Mouse (Mus musculus): ENCODE results near the gene Kif14. TPM values are rescaled to one million over a fixed set of nuclear protein-coding genes. Genes with fewer than 3 reads are reported as not detected.

The Kif14 gene
- polyA plus RNA-seq, 1 experiment = 0.13 TPM

GRCm38 (mm10) chr1:136444555-136445255 is 21.4 kb upstream of the Kif14 start:
- no peak for DNase-seq
- no peak overlapping the region for H3K4me3 ChIP-seq (replicated peaks; ENCODE audit: insufficient read depth, low read depth, low read length)
- H3K4me1 ChIP-seq (ENCODE audit: control insufficient read depth, insufficient read depth, low read length) = no peaks in the 10 kb centered on the region
- no peaks in the 10 kb centered on the region for H3K27me3 ChIP-seq (ENCODE audit: control insufficient read depth, insufficient read depth, low read length)
- 92% methylated on average over 12 of the region's 12 CpGs for WGBS
- no peak overlapping the region for H3K27ac ChIP-seq (ENCODE audit: insufficient read depth, low read length)
- no peak for TF ChIP-seq CTCF (IDR thresholded peaks at IDR 0.05; ENCODE audit: borderline replicate concordance, insufficient read depth, low read depth, low read length)
- no peak for TF ChIP-seq POLR2A (IDR thresholded peaks at IDR 0.05; ENCODE audit: borderline replicate concordance, insufficient read depth, low read length)

GRCm38 (mm10) chr1:136446933-136447332 is 19.2 kb upstream of the Kif14 start:
- Histone ChIP-seq H3K27me3 (ENCODE audit: control insufficient read depth, insufficient read depth, low read length) (no peaks in the 10 kb centered on the region), H3K4me3 (replicated peaks; ENCODE audit: insufficient read depth, low read depth, low read length) (no peak overlapping the region), H3K4me1 (ENCODE audit: control insufficient read depth, insufficient read depth, low read length) (no peaks in the 10 kb centered on the region), H3K27ac (ENCODE audit: insufficient read depth, low read length) (no peak overlapping the region)
- DNase-seq = no peak
- WGBS = 80% methylated on average over 10 of the region's 10 CpGs
- no peak for TF ChIP-seq POLR2A (IDR thresholded peaks at IDR 0.05; ENCODE audit: borderline replicate concordance, insufficient read depth, low read length)
- no peak for TF ChIP-seq CTCF (IDR thresholded peaks at IDR 0.05; ENCODE audit: borderline replicate concordance, insufficient read depth, low read depth, low read length)

DNA sequence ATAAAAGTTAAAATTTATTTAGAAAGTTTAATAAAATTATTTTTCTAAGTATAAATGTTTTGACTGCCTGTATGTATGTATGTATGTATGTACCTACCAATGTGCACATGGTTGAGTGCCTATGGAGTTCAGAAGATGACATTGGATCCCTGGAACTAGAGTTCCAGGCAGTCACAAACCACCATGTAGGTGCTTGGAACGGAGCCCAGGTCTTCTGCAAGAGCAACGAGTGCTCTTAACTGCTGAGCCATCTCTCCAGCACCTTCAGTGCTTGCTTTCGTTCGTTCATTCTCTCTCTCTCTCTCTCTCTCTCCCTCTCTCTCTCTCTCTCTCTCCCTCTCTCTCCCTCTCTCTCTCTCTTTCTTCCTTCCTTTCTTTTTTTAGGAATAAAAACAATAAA is 18.8 kb upstream of the Kif14 start:
- WGBS = 42% methylated on average over 4 of the region's 4 CpGs
- no peak for TF ChIP-seq CTCF (IDR thresholded peaks at IDR 0.05; ENCODE audit: borderline replicate concordance, insufficient read depth, low read depth, low read length)
- no peak overlapping the region for H3K4me3 ChIP-seq (replicated peaks; ENCODE audit: insufficient read depth, low read depth, low read length)

DNA sequence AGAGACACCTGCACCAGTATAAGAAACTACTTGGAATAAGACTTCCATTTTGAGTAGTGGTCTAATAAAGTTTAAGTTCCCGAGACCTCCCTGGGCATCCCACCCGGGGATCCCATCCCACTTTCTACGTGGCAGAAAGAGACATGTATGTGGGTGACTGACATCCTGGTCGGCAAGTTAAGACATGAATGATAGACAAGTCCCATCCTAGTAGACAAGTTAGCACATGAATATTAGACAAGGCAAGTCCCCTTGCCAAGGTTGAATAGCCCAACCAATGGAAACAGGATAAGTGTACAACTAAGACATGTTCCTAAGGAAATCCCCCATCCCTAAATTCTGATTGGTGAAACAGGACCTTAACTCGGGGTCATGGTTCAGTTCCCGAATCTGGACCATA is 16.6 kb upstream of the Kif14 start:
- no peak for DNase-seq
- H3K4me3 ChIP-seq (replicated peaks; ENCODE audit: insufficient read depth, low read depth, low read length) = no peak overlapping the region
- TF ChIP-seq POLR2A (IDR thresholded peaks at IDR 0.05; ENCODE audit: borderline replicate concordance, insufficient read depth, low read length) (no peak), CTCF (IDR thresholded peaks at IDR 0.05; ENCODE audit: borderline replicate concordance, insufficient read depth, low read depth, low read length) (no peak)
- H3K4me1 ChIP-seq (ENCODE audit: control insufficient read depth, insufficient read depth, low read length) = peaks cover 5% of the 10 kb centered on the region; the same call in 1 of the 2 replicates
- no peaks in the 10 kb centered on the region for H3K27me3 ChIP-seq (ENCODE audit: control insufficient read depth, insufficient read depth, low read length)
- no peak overlapping the region for H3K27ac ChIP-seq (ENCODE audit: insufficient read depth, low read length)
- 95% methylated on average over 6 of the region's 6 CpGs for whole genome bisulfite sequencing

More for the DNA sequence above, 18.8 kb upstream of the Kif14 start:
- no peak for DNase-seq
- Histone ChIP-seq H3K27me3 (ENCODE audit: control insufficient read depth, insufficient read depth, low read length) (no peaks in the 10 kb centered on the region), H3K4me1 (ENCODE audit: control insufficient read depth, insufficient read depth, low read length) (peaks cover under 1% of the 10 kb centered on the region; the same call in 1 of the 2 replicates), H3K27ac (ENCODE audit: insufficient read depth, low read length) (no peak overlapping the region)

DNA sequence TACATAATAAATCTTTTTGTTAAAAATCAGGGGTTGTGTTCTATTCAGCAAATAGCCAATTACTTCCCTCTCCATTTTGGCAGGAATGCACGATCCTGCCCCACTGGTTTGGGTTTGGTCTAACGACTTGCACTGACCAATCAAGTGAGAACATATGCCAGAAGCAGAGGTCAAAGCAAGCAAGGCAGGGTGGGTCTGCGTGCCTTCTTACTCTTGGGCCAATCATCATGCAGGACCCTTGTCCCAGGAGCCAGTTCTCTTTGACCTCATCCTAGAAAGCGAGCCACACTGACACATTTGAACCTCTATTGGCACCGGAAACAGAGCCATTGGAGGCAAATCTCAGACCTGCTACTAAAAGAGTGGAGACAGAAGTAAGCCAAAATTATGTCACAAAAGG is 15.9 kb upstream of the Kif14 start:
- Histone ChIP-seq H3K27ac (ENCODE audit: insufficient read depth, low read length) (no peak overlapping the region), H3K4me1 (ENCODE audit: control insufficient read depth, insufficient read depth, low read length) (peaks cover 5% of the 10 kb centered on the region; the same call in 1 of the 2 replicates), H3K27me3 (ENCODE audit: control insufficient read depth, insufficient read depth, low read length) (no peaks in the 10 kb centered on the region), H3K4me3 (replicated peaks; ENCODE audit: insufficient read depth, low read depth, low read length) (no peak overlapping the region)
- TF ChIP-seq POLR2A (IDR thresholded peaks at IDR 0.05; ENCODE audit: borderline replicate concordance, insufficient read depth, low read length) (no peak), CTCF (IDR thresholded peaks at IDR 0.05; ENCODE audit: borderline replicate concordance, insufficient read depth, low read depth, low read length) (no peak)
- WGBS = 75% methylated on average over 5 of the region's 5 CpGs
- DNase-seq = no peak

- DNase-seq = no peak
- Histone ChIP-seq H3K4me3 (replicated peaks; ENCODE audit: insufficient read depth, low read depth, low read length) (no peak overlapping the region), H3K27ac (ENCODE audit: insufficient read depth, low read length) (no peak overlapping the region), H3K27me3 (ENCODE audit: control insufficient read depth, insufficient read depth, low read length) (no peaks in the 10 kb centered on the region), H3K4me1 (ENCODE audit: control insufficient read depth, insufficient read depth, low read length) (peaks cover 15% of the 10 kb centered on the region)
- WGBS = 35% methylated on average over 5 of the region's 5 CpGs
- TF ChIP-seq CTCF (IDR thresholded peaks at IDR 0.05; ENCODE audit: borderline replicate concordance, insufficient read depth, low read depth, low read length) (no peak), POLR2A (IDR thresholded peaks at IDR 0.05; ENCODE audit: borderline replicate concordance, insufficient read depth, low read length) (no peak)
Measured at GRCm38 (mm10) chr1:136452421-136452820, 13.7 kb upstream of the Kif14 start.

DNA sequence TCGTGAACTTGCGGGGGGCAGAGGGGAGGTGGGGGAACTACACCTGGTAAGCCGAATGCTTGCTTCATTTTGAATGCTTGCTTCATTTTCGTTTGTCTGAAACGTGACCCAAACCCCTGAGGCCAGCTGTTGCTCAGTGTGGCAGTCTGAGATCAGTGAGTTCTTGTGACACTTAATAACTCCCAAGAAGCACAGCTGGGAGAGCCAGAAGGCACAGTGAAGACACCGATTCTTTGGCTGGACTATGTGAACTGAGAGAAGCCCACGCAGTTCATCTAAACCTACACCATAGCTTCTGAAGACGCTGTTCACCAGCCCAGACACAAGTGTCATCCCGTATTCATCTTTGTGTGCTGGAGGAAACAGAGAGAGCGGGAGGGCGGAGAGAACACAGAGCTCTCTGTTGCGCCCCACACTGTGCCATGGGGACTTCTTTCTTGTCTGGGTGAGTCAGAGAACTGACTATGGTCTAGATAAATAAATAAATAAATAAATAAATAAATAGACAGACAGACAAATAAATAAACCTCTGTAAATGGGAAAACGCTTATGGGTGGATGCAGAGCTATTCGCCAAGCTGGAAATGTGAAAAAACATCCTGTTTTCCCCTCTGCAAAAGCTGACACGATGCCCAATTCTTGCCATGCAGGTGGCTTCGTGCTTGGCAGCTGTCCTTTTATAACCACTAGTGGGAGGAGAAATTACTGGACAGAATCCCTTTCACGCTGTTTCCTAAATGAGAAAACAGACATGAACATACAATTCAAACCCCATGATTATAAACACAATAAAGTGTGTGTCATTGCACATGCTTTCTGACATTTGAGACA is 10.2 kb upstream of the Kif14 start:
- TF ChIP-seq CTCF (IDR thresholded peaks at IDR 0.05; ENCODE audit: borderline replicate concordance, insufficient read depth, low read depth, low read length) (no peak), POLR2A (IDR thresholded peaks at IDR 0.05; ENCODE audit: borderline replicate concordance, insufficient read depth, low read length) (no peak)
- H3K4me1 ChIP-seq (ENCODE audit: control insufficient read depth, insufficient read depth, low read length) = peaks cover 15% of the 10 kb centered on the region
- 49% methylated on average over 17 of the region's 17 CpGs for WGBS
- no peaks in the 10 kb centered on the region for H3K27me3 ChIP-seq (ENCODE audit: control insufficient read depth, insufficient read depth, low read length)
- DNase-seq = peak; percentile 28 to 43
- no peak overlapping the region for H3K4me3 ChIP-seq (replicated peaks; ENCODE audit: insufficient read depth, low read depth, low read length)
- H3K27ac ChIP-seq (ENCODE audit: insufficient read depth, low read length) = no peak overlapping the region

- Histone ChIP-seq H3K27me3 (ENCODE audit: control insufficient read depth, insufficient read depth, low read length) (no peaks in the 10 kb centered on the region), H3K4me1 (ENCODE audit: control insufficient read depth, insufficient read depth, low read length) (peaks cover 15% of the 10 kb centered on the region), H3K4me3 (replicated peaks; ENCODE audit: insufficient read depth, low read depth, low read length) (no peak overlapping the region), H3K27ac (ENCODE audit: insufficient read depth, low read length) (no peak overlapping the region)
- 39% methylated on average over 6 of the region's 6 CpGs for WGBS
- TF ChIP-seq CTCF (IDR thresholded peaks at IDR 0.05; ENCODE audit: borderline replicate concordance, insufficient read depth, low read depth, low read length) = no peak
- TF ChIP-seq POLR2A (IDR thresholded peaks at IDR 0.05; ENCODE audit: borderline replicate concordance, insufficient read depth, low read length) = no peak
- DNase-seq = no peak
Measured at GRCm38 (mm10) chr1:136456741-136457140, 9.4 kb upstream of the Kif14 start.
